Mouse (Mus musculus) heart, adult 2 months (tissue): ENCODE measurements around the gene Gab2.

Source experiments
- CTCF ChIP-seq: fragments of 200-600 bp; IDR thresholded peaks from 2 replicates; pipeline ENCODE4 v1.8.1; 2022; ENCODE audit warnings: antibody characterized with exemption, mild to moderate bottlenecking, moderate library complexity
- EP300 ChIP-seq: fragments of 200-500 bp; IDR thresholded peaks from 2 replicates; pipeline ENCODE4 v1.6.1; 2011; ENCODE audit warnings: low read depth, low read length, control low read depth; ENCODE audit not compliant: insufficient read depth
- POLR2A ChIP-seq: fragments of 200-500 bp; IDR thresholded peaks from 2 replicates; pipeline ENCODE4 v1.6.1; 2011; ENCODE audit warnings: mild to moderate bottlenecking, low read depth, low read length, control low read depth; ENCODE audit not compliant: insufficient read depth

DNA sequence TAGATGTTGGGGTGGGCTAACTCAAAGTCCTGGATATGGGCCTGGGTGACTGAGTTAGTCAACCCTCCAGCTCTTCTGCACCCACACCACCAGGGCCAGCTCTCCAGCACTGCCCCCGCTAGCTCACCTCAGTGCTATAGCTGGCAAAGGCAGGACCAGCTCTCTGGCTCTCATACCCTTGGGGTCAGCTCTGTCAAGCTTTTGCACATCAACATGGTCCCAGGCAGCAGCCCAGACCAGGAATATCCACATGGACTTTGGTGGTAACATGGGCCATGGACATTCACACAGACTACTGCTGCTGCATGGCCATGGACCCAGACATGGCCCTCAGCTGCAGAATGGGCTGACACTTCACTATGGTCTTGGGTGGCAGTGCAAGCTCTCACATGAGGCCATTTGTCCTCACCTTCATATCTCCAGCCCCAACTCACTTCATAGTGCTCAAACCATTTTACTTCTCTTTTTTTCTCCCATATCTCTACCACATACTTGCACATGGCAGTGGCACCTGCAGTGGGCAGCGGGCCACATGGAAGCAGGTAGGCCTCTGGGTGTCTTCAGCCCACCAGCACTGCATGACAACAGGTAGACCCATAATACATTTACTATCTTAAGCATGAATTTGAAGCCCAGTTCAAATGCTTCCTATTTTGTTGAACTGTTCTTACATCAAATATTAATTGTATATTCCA is 106.1 kb downstream of the Gab2 start:
- TF ChIP-seq POLR2A: no peak
- TF ChIP-seq CTCF: no peak
- no peak for TF ChIP-seq EP300
